Mouse (Mus musculus) frontal cortex, adult (tissue): ENCODE results near the gene Dnttip1.

Experiments
- ATAC-seq: cut with Nextera tagmentation; 2 replicates; pipeline ENCODE4 v1.9.2; 2017; ENCODE audit warnings: mild to moderate bottlenecking, moderate library complexity, mixed read lengths; ENCODE audit not compliant: low TSS enrichment

Dnttip1 gene

DNA sequence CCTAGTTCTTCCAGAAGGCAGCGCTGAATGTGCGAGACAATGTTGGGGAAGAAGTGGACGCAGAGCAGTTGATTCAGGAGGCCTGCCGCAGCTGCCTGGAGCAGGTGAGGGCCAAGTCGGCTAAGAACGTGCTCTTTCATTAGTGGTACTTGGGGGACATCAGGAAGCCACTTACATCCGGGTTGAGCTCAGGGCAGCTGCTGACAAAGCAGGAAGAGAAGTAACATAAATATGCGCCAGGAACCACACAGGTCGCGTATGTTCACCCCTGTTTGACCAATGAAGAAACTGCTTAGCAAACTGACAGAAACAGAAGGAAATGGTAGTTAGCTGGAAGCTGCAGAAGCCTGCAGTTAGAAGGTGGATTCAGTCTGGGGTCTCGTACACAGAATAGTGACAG, 8.3 kb downstream of the Dnttip1 start:
- ATAC-seq = no peak

DNA sequence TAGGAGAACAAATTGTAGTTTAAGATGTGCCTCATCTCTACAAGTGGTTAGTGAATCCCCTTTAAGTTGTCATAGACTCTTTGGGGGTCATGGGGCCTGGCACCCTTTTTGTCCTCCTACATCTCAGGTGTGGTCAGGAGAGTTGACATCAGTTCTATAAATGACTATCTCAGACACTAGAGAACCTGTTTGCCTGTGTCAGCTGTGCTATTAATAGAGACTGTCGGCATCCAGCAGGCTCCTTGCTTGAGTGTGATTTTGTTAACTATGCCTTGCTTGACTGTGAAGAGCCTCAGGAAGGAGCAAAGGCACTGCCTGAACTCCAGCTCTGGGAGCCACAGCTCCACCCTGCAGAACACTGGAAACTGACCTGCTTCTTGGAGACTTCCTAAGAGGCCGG, 9.0 kb downstream of the Dnttip1 start:
- ATAC-seq = no peak

GRCm38 (mm10) chr2:164757841-164758240, 12.1 kb downstream of the Dnttip1 start:
- ATAC-seq = no peak

- ATAC-seq = no peak
Measured at GRCm38 (mm10) chr2:164758692-164759091, 12.9 kb downstream of the Dnttip1 start.

- no peak for ATAC-seq
Measured at GRCm38 (mm10) chr2:164760059-164760833, 14.5 kb downstream of the Dnttip1 start.

DNA sequence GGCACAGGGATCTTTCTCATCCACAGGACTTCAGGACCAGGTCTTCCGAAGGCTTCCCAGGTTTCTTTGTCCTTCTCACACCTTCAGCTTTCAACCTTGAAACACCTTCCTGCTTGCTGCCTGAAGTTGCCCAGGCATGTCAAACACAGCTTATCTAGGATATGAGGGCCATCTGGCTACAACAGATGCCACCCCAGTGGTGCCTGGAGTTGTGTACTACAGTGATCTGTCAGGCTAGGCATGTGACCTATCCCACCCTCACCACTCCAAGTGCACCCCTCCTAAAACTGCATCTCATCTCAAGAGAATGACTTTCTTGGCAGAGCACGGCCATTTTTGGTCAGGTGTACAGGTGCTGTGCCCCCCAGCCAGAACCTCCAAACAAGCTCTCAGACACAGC, 15.7 kb downstream of the Dnttip1 start:
- ATAC-seq = no peak

DNA sequence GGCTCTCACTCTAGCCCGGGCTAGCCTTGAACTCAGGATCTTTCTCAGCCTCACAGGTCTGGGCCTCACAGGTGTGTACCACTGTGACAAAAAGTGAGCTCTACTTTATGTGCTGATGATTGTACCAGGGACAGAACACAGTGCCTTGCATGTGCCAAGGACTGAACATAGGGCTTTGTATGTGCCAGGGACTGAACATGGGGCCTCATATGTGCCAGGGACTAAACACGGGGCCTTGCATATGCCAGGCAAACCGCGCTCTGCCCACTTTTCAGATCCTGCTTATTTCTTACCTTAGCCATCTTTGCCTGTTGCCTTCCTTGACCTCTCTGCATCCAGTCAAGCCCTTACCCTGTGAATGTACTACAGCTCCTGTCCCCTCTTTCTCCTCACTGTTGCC, 16.2 kb downstream of the Dnttip1 start:
- no peak for ATAC-seq

GRCm38 (mm10) chr2:164762593-164762992, 16.8 kb downstream of the Dnttip1 start:
- ATAC-seq = no peak

DNA sequence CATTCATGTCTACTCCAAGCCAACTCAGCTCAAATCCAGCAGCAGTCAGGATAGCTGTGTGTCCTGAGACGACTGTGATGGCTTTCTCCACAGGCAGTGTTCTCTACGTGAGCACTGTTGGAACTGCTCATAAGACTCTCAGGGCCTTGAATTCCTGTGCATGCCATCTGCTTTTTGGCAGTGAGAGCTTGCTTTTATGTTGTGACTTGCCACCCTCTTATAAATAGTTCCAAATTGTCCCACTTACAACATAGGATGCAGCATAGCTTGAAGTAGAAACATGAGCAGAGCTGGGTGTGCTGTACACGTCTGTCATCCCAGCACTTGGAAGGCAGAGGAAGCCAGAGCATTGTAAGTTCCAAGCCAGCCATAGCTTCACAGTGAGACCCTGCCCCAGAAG, 20.1 kb downstream of the Dnttip1 start:
- peak; percentile 77 for ATAC-seq

GRCm38 (mm10) chr2:164767812-164768540, 22.2 kb downstream of the Dnttip1 start:
- ATAC-seq = no peak

- peak; percentile 98 for ATAC-seq
Measured at GRCm38 (mm10) chr2:164769258-164770037, 23.7 kb downstream of the Dnttip1 start, which contains the start of gene Ube2c. TSS of gene Ube2c (plus strand) at chr2:164769898.

GRCm38 (mm10) chr2:164770279-164770678, 24.5 kb downstream of the Dnttip1 start:
- ATAC-seq = no peak

DNA sequence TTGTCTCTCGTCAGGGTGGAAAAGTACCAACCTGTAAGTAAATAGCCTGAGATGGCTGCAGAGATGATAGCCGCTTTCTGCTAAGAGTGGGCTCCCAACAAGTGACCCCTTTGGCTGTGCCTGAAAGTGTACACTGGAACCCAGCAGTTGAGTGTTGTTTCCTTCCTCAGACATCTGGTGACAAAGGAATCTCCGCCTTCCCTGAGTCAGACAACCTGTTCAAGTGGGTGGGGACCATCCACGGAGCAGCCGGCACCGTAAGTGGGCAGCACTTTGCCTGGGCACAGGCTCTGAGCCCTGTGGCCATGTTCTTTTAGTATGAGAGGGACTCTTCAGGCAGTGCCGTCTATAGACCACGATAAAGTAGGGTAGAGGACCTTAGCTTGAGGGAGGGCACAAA, 25.3 kb downstream of the Dnttip1 start:
- no peak for ATAC-seq

GRCm38 (mm10) chr2:164773229-164773988, 27.6 kb downstream of the Dnttip1 start:
- no peak for ATAC-seq

- no peak for ATAC-seq
Measured at GRCm38 (mm10) chr2:164773989-164774364, 28.2 kb downstream of the Dnttip1 start.

DNA sequence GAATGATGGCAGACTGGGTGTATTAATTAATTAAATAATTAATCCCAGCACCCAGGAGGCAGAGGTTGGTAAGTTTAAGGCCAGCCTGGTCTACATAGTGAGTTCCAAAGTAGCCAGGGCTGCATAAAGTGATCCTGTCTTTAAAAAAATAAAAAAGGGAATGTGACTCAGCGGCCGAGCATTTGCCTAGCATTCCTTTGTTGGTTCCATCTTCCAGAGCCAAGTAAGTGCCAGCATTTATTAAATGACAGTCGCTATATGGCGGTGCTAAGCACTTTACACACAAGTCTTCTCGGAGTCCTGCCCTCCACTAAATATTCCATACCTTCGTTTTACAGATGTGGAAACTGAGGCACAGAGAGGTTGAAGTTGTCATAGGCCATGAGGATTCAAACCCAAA, 30.3 kb downstream of the Dnttip1 start:
- ATAC-seq = no peak

GRCm38 (mm10) chr2:164776801-164777200, 31.0 kb downstream of the Dnttip1 start:
- no peak for ATAC-seq

DNA sequence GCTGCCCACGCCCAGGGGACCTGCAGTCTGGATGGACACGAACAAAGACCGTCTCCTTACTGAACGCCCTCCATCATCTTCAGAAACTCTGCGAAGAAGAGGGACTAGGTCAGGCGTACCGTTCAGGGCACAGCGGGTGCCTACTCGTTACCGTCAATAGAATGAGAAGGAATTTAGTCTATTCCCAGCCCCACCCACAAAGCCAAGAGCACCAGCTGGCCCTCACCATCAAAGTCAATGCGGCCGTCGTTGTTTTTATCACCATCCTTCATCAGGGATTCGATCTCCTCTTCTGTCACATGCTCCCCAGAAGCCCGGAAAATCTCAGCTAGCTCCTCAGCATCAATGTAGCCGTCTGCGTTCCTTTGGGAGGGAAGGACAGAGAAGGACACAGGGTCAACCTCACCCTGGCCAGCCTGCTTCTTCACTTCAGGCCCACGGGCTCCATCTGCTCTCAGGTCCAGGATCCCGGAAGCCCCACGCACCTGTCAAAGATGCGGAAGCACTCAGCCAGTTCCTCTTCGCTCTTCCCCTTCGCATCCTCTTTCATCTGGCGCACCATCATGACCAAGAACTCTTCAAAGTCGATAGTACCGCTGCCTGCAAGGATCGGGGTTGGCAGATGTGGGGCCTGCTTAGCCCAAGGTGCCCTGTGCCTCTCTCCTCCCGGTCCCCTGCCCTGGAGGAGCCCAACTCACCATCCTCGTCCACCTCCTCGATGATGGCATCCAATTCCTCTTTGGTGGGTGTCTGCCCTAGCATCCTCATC, 31.6 kb downstream of the Dnttip1 start:
- ATAC-seq = no peak

GRCm38 (mm10) chr2:164778015-164778287, 32.2 kb downstream of the Dnttip1 start:
- no peak for ATAC-seq

DNA sequence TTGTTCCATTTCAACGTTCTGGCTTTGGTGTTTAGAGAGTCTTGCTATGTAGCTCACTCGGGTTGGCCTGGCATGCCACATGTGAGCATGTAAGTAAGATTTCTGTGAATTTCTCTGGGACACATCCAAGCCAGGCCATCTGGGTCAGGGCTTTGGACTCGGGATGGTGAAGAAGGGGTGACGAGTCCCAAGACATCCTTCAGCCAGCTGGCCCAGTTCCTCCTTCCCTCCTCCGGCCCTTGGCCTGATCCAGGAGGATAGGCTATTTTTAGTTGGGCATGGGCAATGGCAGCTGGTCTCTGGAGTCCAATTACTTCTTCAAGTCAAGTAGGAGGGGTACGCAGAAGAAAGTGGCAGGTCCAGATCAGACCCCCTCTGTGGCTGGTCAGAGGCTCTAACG, 33.0 kb downstream of the Dnttip1 start:
- no peak for ATAC-seq

DNA sequence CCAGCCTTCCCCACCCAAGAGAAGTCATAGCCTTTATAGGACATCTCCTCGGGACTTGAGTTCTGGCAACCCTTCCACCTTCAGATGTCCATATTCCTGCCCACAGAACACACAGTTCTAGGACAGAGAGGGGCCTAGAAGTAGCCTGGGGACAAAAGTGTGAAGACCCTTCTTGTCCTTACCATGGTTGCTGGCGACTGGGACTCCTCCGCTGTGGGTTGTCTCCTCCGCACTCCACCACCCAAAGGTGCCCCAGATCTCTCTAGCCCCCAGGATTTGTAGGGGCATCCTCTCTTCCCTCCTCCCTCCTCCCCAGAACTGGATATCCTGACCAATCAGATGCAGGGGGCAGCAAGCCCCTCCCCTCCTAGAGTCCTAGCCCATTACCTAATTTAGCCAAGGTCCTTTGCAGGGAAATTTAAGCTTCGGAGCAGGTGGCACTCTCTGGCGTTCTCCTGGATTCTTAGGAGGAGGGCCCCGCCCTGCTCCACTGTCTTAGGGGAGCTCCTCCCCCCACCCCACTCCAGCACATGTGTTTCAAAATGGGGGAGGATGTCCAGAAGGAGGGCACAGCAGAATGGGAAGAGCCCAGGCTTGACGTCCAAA, 33.8 kb downstream of the Dnttip1 start, which contains the start of gene Tnnc2:
Gene Tnnc2, minus strand, starts transcription at position 487 of the 606 bp plus-strand sequence.
- no peak for ATAC-seq
